Mouse (Mus musculus) CH12.LX (cell line): ENCODE measurements at regions not wholly inside any gene's neighbourhood (a gene's known extent, or its start where the extent isn't known, plus 50 kb on each side); places are given as distances from the start of the nearest gene placed in this dataset.

Experiments used
- DNase-seq: peaks from one replicate; pipeline ENCODE4 v3.0.0-alpha.2; 2013; ENCODE audit errors: extremely low read depth
- H3K27ac ChIP-seq: 2 replicates; pipeline ENCODE4 v1.5.1; 2012; ENCODE audit warnings: low read depth, mild to moderate bottlenecking, control low read depth, moderate library complexity; ENCODE audit not compliant: insufficient read depth
- H3K27me3 ChIP-seq: replicated peaks from 2 replicates; pipeline ENCODE3; 2012; ENCODE audit warnings: inconsistent platforms
- H3K36me3 ChIP-seq, 2 experiments: replicated peaks in 1 of 2; 2 replicates each; pipeline versions ENCODE3 to v1.6.1; 2012; ENCODE audit warnings: inconsistent platforms in 1 of 2, low read length in 1 of 2, mild to moderate bottlenecking in 1 of 2, mixed read lengths in 1 of 2, moderate library complexity in 1 of 2; ENCODE audit not compliant: control insufficient read depth in 1 of 2, insufficient read depth in 1 of 2
- H3K4me1 ChIP-seq, 2 experiments: 2 replicates each; pipeline ENCODE4 v1.6.1; 2012; ENCODE audit warnings: inconsistent platforms in 1 of 2, moderate library complexity in 1 of 2; ENCODE audit not compliant: insufficient read depth in 2 of 2, control insufficient read depth in 1 of 2
- H3K4me2 ChIP-seq: 2 replicates; pipeline ENCODE4 v1.6.1; 2012; ENCODE audit warnings: low read depth, mild to moderate bottlenecking, control low read depth; ENCODE audit not compliant: poor library complexity, insufficient read depth, severe bottlenecking
- H3K4me3 ChIP-seq, 3 experiments: fragments of 150-350 bp in 1 of 3; sonication (generic) in 1 of 3; replicated peaks in 1 of 3; 2 replicates each; pipeline versions ENCODE3 to v1.5.1; 2011 to 2012; ENCODE audit warnings: low read depth in 2 of 3, low read length in 2 of 3, mild to moderate bottlenecking in 2 of 3, moderate library complexity in 2 of 3, control low read depth in 1 of 3, improper control_type of control experiment in 1 of 3, inconsistent platforms in 1 of 3, mixed read lengths in 1 of 3; ENCODE audit not compliant: poor library complexity in 1 of 3
- H3K79me2 ChIP-seq: replicated peaks from 2 replicates; pipeline ENCODE4 v1.6.1; 2012; ENCODE audit warnings: mild to moderate bottlenecking, moderate library complexity; ENCODE audit not compliant: control insufficient read depth, poor library complexity, insufficient read depth, severe bottlenecking; ENCODE audit errors: extremely low read depth
- H3K9ac ChIP-seq: 2 replicates; pipeline ENCODE4 v1.6.1; 2012; ENCODE audit warnings: low read depth, mild to moderate bottlenecking, control low read depth, moderate library complexity; ENCODE audit not compliant: insufficient read depth
- H3K9me3 ChIP-seq: replicated peaks from 2 replicates; pipeline ENCODE3; 2012; ENCODE audit warnings: low read length, inconsistent platforms, mixed read lengths
- CTCF ChIP-seq, 2 experiments: IDR thresholded peaks in 1 of 2; conservative IDR thresholded peaks in 1 of 2; 2 replicates each; pipeline ENCODE4 v1.5.1; 2011 to 2012; ENCODE audit warnings: low read depth in 2 of 2, low read length in 2 of 2, improper control_type of control experiment in 1 of 2, inconsistent platforms in 1 of 2, mild to moderate bottlenecking in 1 of 2, moderate library complexity in 1 of 2
- MYC ChIP-seq: IDR thresholded peaks from 2 replicates; pipeline ENCODE4 v1.6.1; 2011; ENCODE audit warnings: low read depth, mild to moderate bottlenecking, improper control_type of control experiment, low read length
- NRF1 ChIP-seq: IDR thresholded peaks from 2 replicates; pipeline ENCODE4 v1.6.1; 2014; ENCODE audit warnings: low read depth, mild to moderate bottlenecking, inconsistent platforms, low read length, improper control_type of control experiment, moderate library complexity
- RCOR1 ChIP-seq: conservative IDR thresholded peaks from 2 replicates; pipeline ENCODE4 v1.6.1; 2012; ENCODE audit warnings: low read depth, mild to moderate bottlenecking, inconsistent platforms, low read length, improper control_type of control experiment
- USF1 ChIP-seq: IDR thresholded peaks from 2 replicates; pipeline ENCODE4 v1.6.1; 2014; ENCODE audit warnings: low read depth, mild to moderate bottlenecking, inconsistent platforms, low read length, improper control_type of control experiment
- dilution Hi-C: fragments of 300-500 bp; cut with MboI; formaldehyde crosslinking; loops from 2 replicates; pipeline ENCODE4 v1.14.3; 2020; ENCODE audit warnings: low sequenced_read_pairs; ENCODE audit not compliant: extremely low pct_unique_long_range_greater_than_20kb, extremely low pct_ligation_motif_present
- in situ Hi-C: fragments of 300-500 bp; cut with MboI; formaldehyde crosslinking; loops from 3 replicates; pipeline ENCODE4 v1.14.3; 2019; ENCODE audit warnings: low sequenced_read_pairs, low pct_ligation_motif_present, low pct_unique_long_range_greater_than_20kb, mixed read lengths

DNA sequence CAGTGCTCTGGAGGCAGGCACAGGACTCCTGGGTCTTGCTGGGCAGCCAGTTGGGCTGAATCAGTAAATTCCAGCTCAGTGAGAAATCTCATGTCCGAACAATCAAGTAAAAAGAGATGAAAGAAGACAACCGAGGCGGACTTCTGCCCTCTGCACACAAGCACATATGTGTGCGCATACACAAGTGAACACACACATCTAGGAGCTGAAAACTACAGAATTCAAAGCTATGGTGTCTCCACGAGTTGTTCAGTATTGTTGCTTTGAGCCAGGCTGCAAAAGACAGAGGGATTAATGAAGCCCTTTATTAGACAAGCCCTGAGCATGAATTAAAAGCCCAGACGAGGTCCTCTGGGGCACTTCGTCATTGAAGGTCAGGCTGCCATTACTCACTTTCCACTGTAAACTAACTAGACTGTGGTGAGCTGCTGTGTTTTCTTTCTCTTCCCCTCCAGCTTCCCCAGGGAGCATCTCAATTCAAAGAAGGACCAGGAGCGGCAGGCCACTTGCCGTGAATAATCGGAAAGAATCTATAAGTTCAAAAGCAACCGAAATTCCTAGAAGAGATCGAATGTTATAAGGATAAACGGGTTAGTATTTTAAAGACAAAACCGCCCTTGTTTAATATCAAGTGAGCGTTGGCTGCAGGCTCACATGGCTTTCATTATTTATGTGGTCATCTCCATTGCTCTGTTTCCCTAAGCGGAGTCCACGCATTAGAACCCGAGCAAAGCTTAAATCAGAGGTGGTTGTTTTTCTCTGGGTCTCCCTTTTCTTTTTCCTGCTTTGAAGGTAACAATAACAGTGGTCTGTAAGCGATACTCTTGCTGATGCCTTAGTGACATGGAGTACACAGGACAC is 52.8 kb upstream of the Sox5 start:
- in situ Hi-C loops = no loop called here
- Histone ChIP-seq H3K4me1 (peaks cover 0 to 7% of the 10 kb centered on the region in 2 experiments; a peak in 1 of 4 replicates), H3K4me3 (no peak overlapping the region), H3K4me2 (no peak overlapping the region), H3K9me3 (no peaks in the 10 kb centered on the region), H3K36me3 (no peaks in the 10 kb centered on the region), H3K9ac (no peak overlapping the region), H3K27me3 (no peaks in the 10 kb centered on the region), H3K27ac (no peak overlapping the region), H3K79me2 (no peaks in the 10 kb centered on the region)
- dilution Hi-C loops = no loop called here
- no peak for DNase-seq
- TF ChIP-seq USF1 = no peak
- TF ChIP-seq MYC = no peak
- TF ChIP-seq CTCF (conservative IDR thresholded peaks at IDR 0.05 in 1 of 2, IDR thresholded peaks at IDR 0.05 in 1 of 2; ENCODE audit: low read depth in 2 of 2, low read length in 2 of 2) = no peak
- no peak for TF ChIP-seq NRF1
- no peak for TF ChIP-seq RCOR1
